ENCODE assay signal across 8 mouse cellular contexts in genomic region chr11:70236717-70237116, GRCm38 (mm10). TPM values are rescaled to one million over a fixed set of nuclear protein-coding genes. Genes with fewer than 3 reads are reported as not detected.
DNase-seq lines count a peak whose midpoint lies in the region; ATAC-seq and TF ChIP-seq lines count a peak whose summit lies in the region.

No protein-coding gene starts in this region.

- H3K9me3 ChIP-seq in hindbrain, embryonic 16.5 days (ENCODE audit: control insufficient read depth, low read length): no peaks in the 10 kb centered on the region
- no peaks in the 10 kb centered on the region for H3K9me3 ChIP-seq in midbrain, embryonic 13.5 days

- H3K4me3 ChIP-seq in layer of hippocampus, adult 2 months: peak overlapping the region; percentile 67
- peak overlapping the region; percentile 84; the same call in 1 of the 2 replicates for H3K4me3 ChIP-seq in cortical plate, adult 2 months (ENCODE audit: insufficient read depth, low read length)
- H3K4me3 ChIP-seq in hindbrain, embryonic 16.5 days (ENCODE audit: low read length): peak overlapping the region; percentile 93
- peak overlapping the region; percentile 96 for H3K4me3 ChIP-seq in midbrain, embryonic 13.5 days (replicated peaks)

- TF ChIP-seq CTCF in layer of hippocampus, adult 2 months (conservative IDR thresholded peaks at IDR 0.05): no peak
- no peak for TF ChIP-seq CTCF in cortical plate, adult 2 months (IDR thresholded peaks at IDR 0.05; ENCODE audit: extremely low read depth, insufficient read depth, low read length)

- peak overlapping the region; percentile 60 for H3K4me2 ChIP-seq in hindbrain, embryonic 16.5 days (ENCODE audit: low read length)
- peak overlapping the region; percentile 99 for H3K4me2 ChIP-seq in midbrain, embryonic 13.5 days (replicated peaks)

- H3K27me3 ChIP-seq in hindbrain, embryonic 16.5 days (replicated peaks; ENCODE audit: control insufficient read depth, insufficient read depth, low read length): no peaks in the 10 kb centered on the region
- no peaks in the 10 kb centered on the region for H3K27me3 ChIP-seq in midbrain, embryonic 13.5 days

- no peak for TF ChIP-seq POLR2A in cortical plate, adult 2 months (IDR thresholded peaks at IDR 0.05; ENCODE audit: extremely low read depth, insufficient read depth, low read length)

- 23% methylated on average over 7 of the region's 7 CpGs for WGBS in hindbrain, embryonic 16.5 days
- 33% methylated on average over 7 of the region's 7 CpGs for WGBS in midbrain, embryonic 13.5 days

- 0 out of 2 replicates have a peak, but pooled peaks cover 3% of the 10 kb centered on the region for H3K4me1 ChIP-seq in cortical plate, adult 2 months (ENCODE audit: control insufficient read depth, insufficient read depth, low read length)
- H3K4me1 ChIP-seq in hindbrain, embryonic 16.5 days (ENCODE audit: control insufficient read depth, insufficient read depth, low read depth, low read length): peaks cover 27% of the 10 kb centered on the region
- peaks cover 50% of the 10 kb centered on the region for H3K4me1 ChIP-seq in midbrain, embryonic 13.5 days (replicated peaks)

- ATAC-seq in hindbrain, embryonic 16.5 days: no peak
- ATAC-seq in midbrain, embryonic 13.5 days: no peak
- ATAC-seq in granulocyte monocyte progenitor cell, adult 5-6 weeks (replicated peaks; ENCODE audit: poor library complexity, severe bottlenecking): no peak

- peak overlapping the region; percentile 95 for H3K27ac ChIP-seq in layer of hippocampus, adult 2 months
- no peak overlapping the region for H3K27ac ChIP-seq in cortical plate, adult 2 months (ENCODE audit: insufficient read depth, low read length)
- peak overlapping the region; percentile 95 for H3K27ac ChIP-seq in hindbrain, embryonic 16.5 days (ENCODE audit: low read depth, low read length)
- peak overlapping the region; percentile 94 for H3K27ac ChIP-seq in midbrain, embryonic 13.5 days

- peaks cover 4% of the 10 kb centered on the region for H3K36me3 ChIP-seq in hindbrain, embryonic 16.5 days (ENCODE audit: control insufficient read depth, insufficient read depth, low read length)
- peaks cover 18% of the 10 kb centered on the region for H3K36me3 ChIP-seq in midbrain, embryonic 13.5 days

- no peak for DNase-seq in layer of hippocampus, adult 2 months (ENCODE audit: low spot score in 2 of 2)
- no peak for DNase-seq in layer of hippocampus, adult 11-12 months (ENCODE audit: low spot score)
- DNase-seq in right cerebral cortex, postnatal 36 days (ENCODE audit: low spot score in 2 of 2): no peak
- no peak for DNase-seq in embryo, embryonic 9.5 days (ENCODE audit: extremely low spot score)

- H3K9ac ChIP-seq in hindbrain, embryonic 16.5 days (ENCODE audit: low read depth, low read length): peak overlapping the region; percentile 88
- peak overlapping the region; percentile 86 for H3K9ac ChIP-seq in midbrain, embryonic 13.5 days (replicated peaks)

RNA-seq across cellular contexts. Expression of gene 0610010K14Rik, which starts 1.0 kb away (rescaled TPM):
- 10 to 100 TPM; 43.8 to 48.7 TPM for total RNA-seq in layer of hippocampus, adult 2 months (2021)
- 65.5 and 68.4 TPM in 2 replicates for polyA plus RNA-seq in cortical plate, adult 2 months (2012; rRNA removed)
- polyA plus RNA-seq in hindbrain, embryonic 16.5 days (2015; fragmentation: Nextera tagmentation; extraction: Ambion mirVana): 167 and 175 TPM in 2 replicates
- polyA plus RNA-seq in midbrain, embryonic 13.5 days (2015; fragmentation: Nextera tagmentation; extraction: Ambion mirVana): 193 and 201 TPM in 2 replicates
- 78.5 and 112 TPM in 2 replicates for total RNA-seq in granulocyte monocyte progenitor cell, adult 5-6 weeks (2014; fragmentation: Nextera tagmentation)
- total RNA-seq in granulocyte monocyte progenitor cell, adult 5-6 weeks (2017): 36.9 and 44.2 TPM in 2 replicates

RNA-seq across cellular contexts. Expression of gene Gm21988, which starts 2.9 kb away (rescaled TPM):
- total RNA-seq in layer of hippocampus, adult 2 months (2021): 1 to 10 TPM; 3.9 to 4.3 TPM
- 10.0 and 10.4 TPM in 2 replicates for polyA plus RNA-seq in cortical plate, adult 2 months (2012; rRNA removed)
- 13.8 and 15.7 TPM in 2 replicates for polyA plus RNA-seq in hindbrain, embryonic 16.5 days (2015; fragmentation: Nextera tagmentation; extraction: Ambion mirVana)
- 15.0 and 15.8 TPM in 2 replicates for polyA plus RNA-seq in midbrain, embryonic 13.5 days (2015; fragmentation: Nextera tagmentation; extraction: Ambion mirVana)
- 4.7 and 4.8 TPM in 2 replicates for total RNA-seq in granulocyte monocyte progenitor cell, adult 5-6 weeks (2014; fragmentation: Nextera tagmentation)
- total RNA-seq in granulocyte monocyte progenitor cell, adult 5-6 weeks (2017): 0.57 TPM in 1 of 2 replicates, not detected in the other

RNA-seq across cellular contexts. Expression of gene Rnasek, which starts 2.9 kb away (rescaled TPM):
- 100 to 1,000 TPM; 272 to 278 TPM for total RNA-seq in layer of hippocampus, adult 2 months (2021)
- 330 and 337 TPM in 2 replicates for polyA plus RNA-seq in cortical plate, adult 2 months (2012; rRNA removed)
- 416 and 443 TPM in 2 replicates for polyA plus RNA-seq in hindbrain, embryonic 16.5 days (2015; fragmentation: Nextera tagmentation; extraction: Ambion mirVana)
- polyA plus RNA-seq in midbrain, embryonic 13.5 days (2015; fragmentation: Nextera tagmentation; extraction: Ambion mirVana): 289 and 304 TPM in 2 replicates
- total RNA-seq in granulocyte monocyte progenitor cell, adult 5-6 weeks (2014; fragmentation: Nextera tagmentation): 116 and 161 TPM in 2 replicates
- 31.2 and 31.3 TPM in 2 replicates for total RNA-seq in granulocyte monocyte progenitor cell, adult 5-6 weeks (2017)

RNA-seq across cellular contexts. Expression of gene Bcl6b, which starts 7.1 kb away (rescaled TPM):
- 1 to 10 TPM in 1 of 2 experiments, under 1 TPM in 1; 0.83 to 1.4 TPM for total RNA-seq in layer of hippocampus, adult 2 months (2021)
- 1.2 and 1.4 TPM in 2 replicates for polyA plus RNA-seq in cortical plate, adult 2 months (2012; rRNA removed)
- 5.1 and 6.6 TPM in 2 replicates for polyA plus RNA-seq in hindbrain, embryonic 16.5 days (2015; fragmentation: Nextera tagmentation; extraction: Ambion mirVana)
- polyA plus RNA-seq in midbrain, embryonic 13.5 days (2015; fragmentation: Nextera tagmentation; extraction: Ambion mirVana): 3.9 and 4.3 TPM in 2 replicates
- not detected in 2 replicates for total RNA-seq in granulocyte monocyte progenitor cell, adult 5-6 weeks (2014; fragmentation: Nextera tagmentation)
- 0.13 TPM in 1 of 2 replicates, not detected in the other for total RNA-seq in granulocyte monocyte progenitor cell, adult 5-6 weeks (2017)

RNA-seq across cellular contexts. Expression of gene Slc16a13, which starts 15.9 kb away (rescaled TPM):
- 10 to 100 TPM in 1 of 2 experiments, 1 to 10 TPM in 1; 7.9 to 11.0 TPM for total RNA-seq in layer of hippocampus, adult 2 months (2021)
- 6.2 and 6.3 TPM in 2 replicates for polyA plus RNA-seq in cortical plate, adult 2 months (2012; rRNA removed)
- 11.9 and 15.2 TPM in 2 replicates for polyA plus RNA-seq in hindbrain, embryonic 16.5 days (2015; fragmentation: Nextera tagmentation; extraction: Ambion mirVana)
- polyA plus RNA-seq in midbrain, embryonic 13.5 days (2015; fragmentation: Nextera tagmentation; extraction: Ambion mirVana): 17.7 and 18.7 TPM in 2 replicates
- 7.1 and 7.9 TPM in 2 replicates for total RNA-seq in granulocyte monocyte progenitor cell, adult 5-6 weeks (2014; fragmentation: Nextera tagmentation)
- total RNA-seq in granulocyte monocyte progenitor cell, adult 5-6 weeks (2017): 9.8 TPM in 2 replicates
